Mouse (Mus musculus) hindbrain, embryonic 15.5 days (tissue): ENCODE results near the gene Gm1527. TPM values are rescaled to one million over a fixed set of nuclear protein-coding genes. Genes with fewer than 3 reads are reported as not detected.
"Not testable (repeated sequence)": the region's sequence is repeated elsewhere in the genome, so short reads cannot be mapped to it uniquely, and the experiment has no call there.

Experiments used
- ATAC-seq: fragments of 200-750 bp; cut with Nextera tagmentation; 2 replicates; pipeline ENCODE4 v1.8.0; 2017; ENCODE audit warnings: low read depth, moderate number of reproducible peaks, moderate TSS enrichment; ENCODE audit not compliant: low FRiP score
- H3K27ac ChIP-seq: fragments of 300-500 bp; sonication (generic); replicated peaks from 2 replicates; pipeline ENCODE4 v1.5.1; 2015; ENCODE audit warnings: mild to moderate bottlenecking, inconsistent platforms
- H3K27me3 ChIP-seq: fragments of 300-500 bp; sonication (generic); 2 replicates; pipeline ENCODE4 v1.6.1; 2015; ENCODE audit warnings: control low read depth, inconsistent platforms
- H3K36me3 ChIP-seq: fragments of 300-500 bp; sonication (generic); 2 replicates; pipeline ENCODE4 v1.6.1; 2015; ENCODE audit warnings: control low read depth, inconsistent platforms
- H3K4me1 ChIP-seq: fragments of 300-500 bp; sonication (generic); replicated peaks from 2 replicates; pipeline ENCODE4 v1.6.1; 2015; ENCODE audit warnings: control low read depth, inconsistent platforms
- H3K4me2 ChIP-seq: fragments of 300-500 bp; sonication (generic); 2 replicates; pipeline ENCODE4 v1.6.1; 2015; ENCODE audit warnings: moderate library complexity, mild to moderate bottlenecking, inconsistent platforms
- H3K4me3 ChIP-seq: fragments of 300-500 bp; sonication (generic); 2 replicates; pipeline ENCODE4 v1.5.1; 2015; ENCODE audit warnings: mild to moderate bottlenecking, inconsistent platforms
- H3K9ac ChIP-seq: fragments of 300-500 bp; sonication (generic); 2 replicates; pipeline ENCODE4 v1.6.1; 2015; ENCODE audit warnings: inconsistent platforms
- H3K9me3 ChIP-seq: fragments of 300-500 bp; sonication (generic); 2 replicates; pipeline ENCODE4 v1.6.1; 2016; ENCODE audit warnings: control low read depth, inconsistent platforms
- WGBS: fragments of 180-500 bp; shearing (Covaris S2); methylation state at CpG from one replicate; pipeline ENCODE4 v1.1.7; 2015; 5-methylcytosine and 5-hydroxymethylcytosine counted together
- polyA plus RNA-seq: library from polyadenylated mRNA; unstranded; fragments of >200 nt; fragmentation: Nextera tagmentation; extraction: Ambion mirVana; gene quantifications from 2 replicates; pipeline ENCODE4 v1.2.1, GENCODE M21; 2015

Gm1527 gene
- polyA plus RNA-seq: not detected in 2 replicates

DNA sequence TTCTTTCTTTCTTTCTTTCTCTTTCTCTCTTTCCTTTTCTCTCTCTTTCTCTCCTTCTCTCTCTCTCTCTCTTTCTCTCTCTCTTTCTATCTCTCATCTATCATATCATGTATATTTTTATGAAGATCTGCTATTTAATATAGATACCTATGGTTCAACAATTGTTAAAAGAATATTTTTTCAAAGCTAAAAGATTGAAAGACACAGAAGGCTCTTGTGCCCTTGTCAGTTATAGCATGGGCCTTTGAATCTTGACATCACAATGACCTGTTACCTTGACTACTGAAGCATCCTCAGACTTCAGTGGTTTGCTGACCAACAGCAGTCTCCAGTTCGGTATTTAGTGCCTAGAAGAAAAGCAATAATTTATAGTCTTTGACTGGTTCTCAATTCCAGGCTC lies at the start of gene Gm1527:
Gene Gm1527, plus strand, starts transcription at position 301 of the 400 bp plus-strand sequence.
- no peak for ATAC-seq
- 79% methylated on average over 1 of the region's 1 CpGs for WGBS
- no peaks in the 10 kb centered on the region for H3K36me3 ChIP-seq
- no peak within 1 kb of the TSS for H3K27ac ChIP-seq
- H3K9ac ChIP-seq: no peak within 1 kb of the TSS
- no peaks in the 10 kb centered on the region for H3K27me3 ChIP-seq
- H3K4me3 ChIP-seq: no peak within 1 kb of the TSS
- no peak within 1 kb of the TSS for H3K4me2 ChIP-seq
- H3K9me3 ChIP-seq: no peaks in the 10 kb centered on the region
- H3K4me1 ChIP-seq: no peaks in the 10 kb centered on the region

DNA sequence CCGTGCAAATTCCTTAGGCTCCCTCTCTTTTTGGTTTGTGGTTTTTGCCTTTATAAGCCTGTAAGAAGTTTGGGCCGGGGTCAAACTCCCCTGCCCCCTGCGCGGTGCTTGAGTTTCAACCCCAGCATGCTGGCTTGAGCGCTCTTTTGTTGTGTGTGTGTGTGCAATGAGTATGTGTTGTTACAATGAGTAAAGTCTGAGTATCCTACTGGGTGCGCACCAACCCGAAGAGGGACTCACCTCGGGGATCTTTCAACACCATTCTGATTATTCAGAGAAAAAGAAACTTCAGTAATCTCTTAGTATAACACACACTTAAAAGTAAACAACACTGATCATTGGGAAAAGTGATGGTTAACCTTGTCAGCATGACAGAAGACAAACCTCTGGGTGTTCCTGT lies 49.2 kb upstream of the Gm1527 start:
- Histone ChIP-seq H3K9ac (no peak overlapping the region), H3K4me2 (no peak overlapping the region), H3K4me1 (no peaks in the 10 kb centered on the region), H3K4me3 (no peak overlapping the region), H3K27ac (no peak overlapping the region), H3K9me3 (no peaks in the 10 kb centered on the region), H3K27me3 (no peaks in the 10 kb centered on the region), H3K36me3 (no peaks in the 10 kb centered on the region)
- 42% methylated on average over 8 of the region's 8 CpGs for WGBS
- ATAC-seq: no peak

DNA sequence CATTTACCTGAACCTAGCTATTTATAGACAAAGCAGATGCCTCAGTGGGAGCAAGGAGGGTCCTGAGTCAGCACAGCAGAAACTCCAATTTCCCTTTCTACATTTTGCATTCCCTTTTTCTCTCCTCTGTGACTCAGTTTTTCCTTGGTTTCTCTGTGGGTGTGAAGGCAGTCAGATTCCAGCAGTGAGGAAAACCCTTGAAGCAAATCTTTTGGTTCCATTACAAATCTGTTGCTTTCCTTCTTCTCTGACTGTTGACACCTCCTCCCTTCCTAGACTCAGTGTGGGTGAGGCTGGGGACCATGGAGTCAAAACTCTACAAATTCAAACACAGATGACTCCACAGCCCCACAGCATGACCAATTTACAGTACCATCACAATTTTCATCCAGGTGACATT lies 45.3 kb upstream of the Gm1527 start:
- no peak overlapping the region for H3K27ac ChIP-seq
- H3K4me3 ChIP-seq: no peak overlapping the region
- no peaks in the 10 kb centered on the region for H3K9me3 ChIP-seq
- no peaks in the 10 kb centered on the region for H3K27me3 ChIP-seq
- no peaks in the 10 kb centered on the region for H3K4me1 ChIP-seq
- no peak overlapping the region for H3K4me2 ChIP-seq
- no peaks in the 10 kb centered on the region for H3K36me3 ChIP-seq
- no peak for ATAC-seq
- H3K9ac ChIP-seq: no peak overlapping the region

DNA sequence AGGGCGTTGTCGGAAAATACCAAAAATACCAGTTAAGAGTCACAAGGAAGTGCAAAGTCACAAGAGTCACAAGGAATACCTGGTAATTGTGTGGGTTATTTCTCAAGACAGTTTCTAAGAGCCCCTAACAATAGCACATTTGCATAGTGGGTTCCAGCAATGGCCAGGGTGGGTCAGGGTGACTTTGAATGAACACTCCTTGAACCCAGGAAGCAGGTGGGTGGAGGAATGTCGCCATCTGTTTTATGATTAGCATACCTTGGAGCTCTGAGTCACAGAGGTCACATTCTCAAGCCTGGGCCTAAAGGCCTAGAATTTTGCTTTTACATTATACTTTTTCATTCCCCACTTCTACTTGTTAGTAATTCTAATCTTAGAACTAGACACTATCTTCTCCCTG lies 40.2 kb upstream of the Gm1527 start:
- 92% methylated on average over 3 of the region's 3 CpGs for WGBS
- not testable (repeated sequence) for ATAC-seq, H3K36me3 ChIP-seq, H3K27ac ChIP-seq, H3K9me3 ChIP-seq, H3K4me1 ChIP-seq, H3K27me3 ChIP-seq, H3K4me2 ChIP-seq, H3K4me3 ChIP-seq, H3K9ac ChIP-seq

DNA sequence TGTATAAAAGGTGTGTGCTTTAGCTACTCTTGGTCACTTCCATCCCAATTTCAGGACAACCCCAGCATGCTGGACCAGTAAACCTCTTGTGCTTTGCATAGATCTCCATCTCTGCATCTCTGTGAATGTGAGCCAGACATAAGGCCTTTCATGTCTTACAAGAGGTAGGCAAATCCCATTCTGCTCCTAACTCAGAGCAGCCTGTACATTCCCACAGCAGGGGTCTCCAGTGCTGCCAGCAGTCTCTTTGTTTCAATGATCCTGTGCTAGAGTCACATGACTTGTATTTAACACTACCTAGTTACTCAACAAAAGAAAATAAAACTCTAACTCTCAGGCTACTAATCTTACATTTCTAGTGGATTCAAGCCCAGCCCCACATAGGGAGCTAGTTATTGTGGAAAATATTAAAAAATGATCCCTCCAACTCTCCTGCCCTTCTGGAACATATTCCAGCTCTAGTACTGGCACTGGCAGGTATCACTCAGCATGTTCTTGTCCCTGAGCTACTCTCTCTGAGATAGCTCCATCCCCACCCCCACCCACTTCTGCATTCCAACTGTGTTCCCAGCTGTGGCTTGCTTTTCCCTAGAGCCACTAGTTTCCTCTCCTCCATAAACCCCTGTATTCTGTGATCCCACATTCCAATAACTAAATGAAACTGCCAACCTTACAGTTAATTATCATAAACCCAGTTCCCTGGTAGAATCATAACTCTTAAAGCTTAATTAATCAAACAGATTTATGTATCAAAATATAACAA lies 32.6 kb upstream of the Gm1527 start:
- H3K4me1 ChIP-seq, H3K36me3 ChIP-seq, H3K4me3 ChIP-seq, ATAC-seq, H3K9me3 ChIP-seq, H3K27me3 ChIP-seq, H3K9ac ChIP-seq, H3K4me2 ChIP-seq, H3K27ac ChIP-seq: not testable (repeated sequence)

DNA sequence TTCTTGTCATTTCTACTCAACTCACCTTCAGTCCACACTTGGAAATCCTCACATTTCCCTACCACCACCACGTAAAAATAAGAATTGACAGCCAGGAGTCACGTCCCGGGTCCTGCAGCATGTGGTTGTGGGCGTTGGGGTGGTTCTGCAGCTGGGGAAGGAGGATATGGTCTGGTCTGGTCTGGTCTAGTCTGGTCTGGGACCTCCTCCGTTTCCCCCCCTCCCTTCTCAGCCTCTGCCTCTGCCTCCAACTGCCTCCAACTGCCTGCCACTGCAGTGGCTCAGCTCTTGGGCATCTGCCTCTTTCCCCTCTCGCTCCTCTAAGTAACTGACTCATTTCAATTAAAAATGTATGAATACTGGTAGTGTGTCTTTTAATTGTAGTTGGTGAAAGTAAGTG lies 4.5 kb downstream of the Gm1527 start:
- 73% methylated on average over 6 of the region's 6 CpGs for WGBS
- ATAC-seq: not testable (repeated sequence)

DNA sequence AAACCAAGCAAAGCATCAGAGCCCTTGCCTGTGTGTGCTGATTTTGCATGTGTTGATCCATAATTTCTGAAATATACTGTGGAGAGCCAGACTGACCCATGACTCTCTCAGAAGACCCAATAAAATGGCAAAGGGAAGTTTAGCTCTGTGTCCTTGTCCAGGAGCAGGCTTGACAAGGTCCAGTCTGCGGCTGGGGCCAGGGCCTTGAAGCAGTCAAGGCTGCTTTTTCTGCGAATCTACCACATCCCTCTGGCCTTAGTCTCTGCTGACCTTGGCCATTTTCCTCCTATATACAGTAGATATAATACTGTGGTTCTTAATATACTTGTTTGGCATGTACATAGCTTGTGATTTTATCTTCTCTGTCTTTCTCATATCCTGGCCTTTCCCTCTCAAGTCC lies 73.5 kb downstream of the Gm1527 start:
- Histone ChIP-seq H3K4me1 (no peaks in the 10 kb centered on the region), H3K9me3 (no peaks in the 10 kb centered on the region), H3K27me3 (no peaks in the 10 kb centered on the region), H3K4me3 (no peak overlapping the region), H3K27ac (no peak overlapping the region), H3K9ac (no peak overlapping the region), H3K36me3 (no peaks in the 10 kb centered on the region), H3K4me2 (no peak overlapping the region)
- no peak for ATAC-seq
- 88% methylated on average over 2 of the region's 2 CpGs for WGBS

More for the DNA sequence above, 4.5 kb downstream of the Gm1527 start:
- H3K4me1 ChIP-seq, H3K27ac ChIP-seq, H3K9ac ChIP-seq, H3K4me2 ChIP-seq, H3K4me3 ChIP-seq, H3K36me3 ChIP-seq, H3K9me3 ChIP-seq, H3K27me3 ChIP-seq: not testable (repeated sequence)

DNA sequence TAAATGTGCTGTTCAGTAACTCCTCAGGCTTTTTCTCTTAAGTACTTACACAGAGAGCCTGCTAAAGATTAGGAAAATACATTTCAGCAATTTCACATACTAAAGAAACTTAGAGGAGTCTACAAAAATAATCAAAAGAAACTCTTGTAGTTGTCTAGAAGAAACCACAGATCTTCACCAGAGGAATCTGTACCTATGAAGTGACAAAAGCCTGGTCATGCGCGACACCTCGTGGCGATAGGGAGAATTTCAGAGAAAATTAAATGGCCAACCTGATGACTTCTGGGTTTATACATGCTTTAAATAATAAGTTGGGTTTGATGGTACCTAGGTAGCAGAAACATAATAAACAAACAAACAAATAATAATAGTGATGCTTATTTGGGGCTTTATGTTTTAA lies 76.4 kb downstream of the Gm1527 start:
- no peaks in the 10 kb centered on the region for H3K9me3 ChIP-seq
- WGBS: under 1% methylated on average over 4 of the region's 4 CpGs
- H3K27me3 ChIP-seq: no peaks in the 10 kb centered on the region
- no peak overlapping the region for H3K9ac ChIP-seq
- H3K4me2 ChIP-seq: no peak overlapping the region
- no peaks in the 10 kb centered on the region for H3K4me1 ChIP-seq
- H3K27ac ChIP-seq: no peak overlapping the region
- no peaks in the 10 kb centered on the region for H3K36me3 ChIP-seq
- no peak for ATAC-seq
- no peak overlapping the region for H3K4me3 ChIP-seq

Other genes starting within 250 kb of the Gm1527 start
- 0.08 TPM in 1 of 2 replicates, not detected in the other for gene Slc2a2, start 194.7 kb upstream of the Gm1527 start, polyA plus RNA-seq
- 10.0 and 11.9 TPM in 2 replicates for gene Eif5a2, start 111.3 kb upstream of the Gm1527 start, polyA plus RNA-seq
- 225 and 253 TPM in 2 replicates for gene Rpl22l1, start 87.2 kb upstream of the Gm1527 start, polyA plus RNA-seq
- gene Egfem1, start 189.4 kb downstream of the Gm1527 start, polyA plus RNA-seq: 4.6 and 4.7 TPM in 2 replicates